Mouse (Mus musculus): ENCODE measurements around the gene Galns.

The Galns gene

DNA sequence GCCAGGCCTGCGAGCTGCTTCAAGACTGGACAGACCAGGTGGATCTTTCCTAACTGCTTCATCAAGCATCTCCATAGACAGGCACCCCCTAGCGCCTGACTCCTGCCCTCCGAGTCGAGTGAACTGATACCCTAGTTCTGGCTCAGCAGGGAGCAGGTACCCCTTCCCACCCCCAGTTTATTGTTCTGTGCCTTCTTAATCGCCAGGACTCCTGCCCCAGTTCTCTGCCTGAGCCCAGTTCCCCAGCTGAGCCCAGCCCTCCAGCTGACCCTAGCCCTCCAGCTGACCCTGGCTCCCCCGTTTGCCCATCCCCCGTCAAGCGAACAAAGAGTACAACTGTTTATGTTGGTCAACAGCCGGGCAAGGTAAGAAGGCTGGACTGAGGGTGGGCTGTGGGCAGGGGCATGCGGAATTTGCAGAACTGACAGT lies 42.4 kb downstream of the Galns start:
- DNase-seq (ENCODE audit: low spot score in 2 of 2): peak; percentile 58 to 69

DNA sequence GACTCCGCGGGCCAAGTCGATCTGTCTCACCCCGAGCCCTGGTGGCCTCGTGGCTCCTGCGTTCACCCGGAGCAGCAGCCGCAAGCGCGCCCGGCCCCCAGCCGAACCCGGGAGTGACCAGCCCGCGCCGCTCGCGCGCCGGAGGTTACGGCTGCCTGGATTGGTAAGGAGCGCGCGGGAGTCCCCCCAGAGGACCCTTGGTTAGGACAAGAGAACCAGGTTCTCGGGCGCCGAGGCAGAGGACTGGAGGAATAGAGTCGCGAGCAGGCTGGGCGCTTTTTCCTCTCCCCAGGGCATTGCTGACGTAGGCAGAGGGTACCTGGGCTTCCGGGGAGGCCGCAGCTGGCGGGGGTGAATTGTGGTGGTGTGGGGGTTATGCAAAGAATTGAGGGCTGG lies 43.2 kb downstream of the Galns start:
- peak in 1 of 2 experiments; percentile 82 for DNase-seq (ENCODE audit: low spot score in 2 of 2)

DNA sequence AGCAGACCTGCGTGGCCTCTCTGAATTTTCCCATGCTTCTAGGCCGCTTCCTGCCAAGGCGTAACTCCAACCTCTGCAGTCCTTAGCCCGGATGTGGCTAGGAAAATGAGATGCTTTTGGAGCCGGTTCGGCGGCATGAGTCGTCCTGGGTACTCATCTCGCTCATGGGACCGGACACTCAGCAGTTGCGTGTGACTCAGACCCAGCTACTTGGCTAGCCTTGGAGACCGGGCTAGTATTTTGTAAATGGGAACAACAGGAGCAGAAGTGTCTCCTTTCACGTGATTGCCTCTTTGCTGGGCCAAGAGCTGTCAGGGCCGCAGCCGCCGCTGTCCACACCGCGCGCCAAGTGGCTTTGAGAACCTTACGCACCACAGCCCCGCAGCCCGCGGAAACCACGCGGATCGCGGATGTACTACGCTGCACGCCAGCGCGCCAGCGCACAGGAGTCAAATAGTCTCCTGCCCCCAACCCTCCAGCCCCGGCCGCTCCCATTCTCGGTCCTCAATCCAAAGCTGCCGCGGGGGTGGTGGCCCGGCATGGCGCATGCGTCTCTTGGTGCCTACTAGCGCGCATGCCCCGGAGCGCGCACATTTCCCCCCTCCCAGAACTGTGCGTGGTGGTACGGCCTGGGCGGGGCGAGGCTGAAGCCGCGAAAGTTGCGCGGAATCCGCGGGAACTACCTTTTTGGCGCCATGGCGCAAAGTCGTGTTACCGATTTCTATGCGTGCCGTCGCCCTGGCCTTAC lies 43.7 kb downstream of the Galns start, which contains the start of gene Cdt1:
Gene Cdt1, plus strand, starts transcription at position 655 of the 748 bp plus-strand sequence.
- DNase-seq (ENCODE audit: low spot score in 2 of 2): peak; percentile 93 to 96

DNA sequence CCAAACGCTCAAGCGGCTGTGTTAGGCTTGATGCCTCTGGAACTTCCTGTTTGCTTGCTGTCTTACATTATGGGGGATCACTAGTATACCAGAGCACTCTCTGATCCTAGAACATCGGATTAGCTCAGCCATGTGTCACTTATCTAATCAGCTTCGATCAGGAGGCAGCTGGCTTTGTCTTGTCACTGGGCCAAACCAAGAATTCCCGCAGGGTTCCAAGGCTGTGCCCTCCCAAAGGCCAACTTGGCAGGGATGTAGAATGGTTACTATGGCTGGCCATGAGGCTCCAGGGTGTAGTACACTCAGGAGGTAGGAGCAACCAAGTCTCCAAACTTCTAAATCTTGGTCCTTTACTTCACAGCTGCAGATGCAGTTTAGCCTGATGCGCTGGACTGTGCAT lies 44.5 kb downstream of the Galns start:
- peak in 1 of 2 experiments; percentile 45 for DNase-seq (ENCODE audit: low spot score in 2 of 2)

DNA sequence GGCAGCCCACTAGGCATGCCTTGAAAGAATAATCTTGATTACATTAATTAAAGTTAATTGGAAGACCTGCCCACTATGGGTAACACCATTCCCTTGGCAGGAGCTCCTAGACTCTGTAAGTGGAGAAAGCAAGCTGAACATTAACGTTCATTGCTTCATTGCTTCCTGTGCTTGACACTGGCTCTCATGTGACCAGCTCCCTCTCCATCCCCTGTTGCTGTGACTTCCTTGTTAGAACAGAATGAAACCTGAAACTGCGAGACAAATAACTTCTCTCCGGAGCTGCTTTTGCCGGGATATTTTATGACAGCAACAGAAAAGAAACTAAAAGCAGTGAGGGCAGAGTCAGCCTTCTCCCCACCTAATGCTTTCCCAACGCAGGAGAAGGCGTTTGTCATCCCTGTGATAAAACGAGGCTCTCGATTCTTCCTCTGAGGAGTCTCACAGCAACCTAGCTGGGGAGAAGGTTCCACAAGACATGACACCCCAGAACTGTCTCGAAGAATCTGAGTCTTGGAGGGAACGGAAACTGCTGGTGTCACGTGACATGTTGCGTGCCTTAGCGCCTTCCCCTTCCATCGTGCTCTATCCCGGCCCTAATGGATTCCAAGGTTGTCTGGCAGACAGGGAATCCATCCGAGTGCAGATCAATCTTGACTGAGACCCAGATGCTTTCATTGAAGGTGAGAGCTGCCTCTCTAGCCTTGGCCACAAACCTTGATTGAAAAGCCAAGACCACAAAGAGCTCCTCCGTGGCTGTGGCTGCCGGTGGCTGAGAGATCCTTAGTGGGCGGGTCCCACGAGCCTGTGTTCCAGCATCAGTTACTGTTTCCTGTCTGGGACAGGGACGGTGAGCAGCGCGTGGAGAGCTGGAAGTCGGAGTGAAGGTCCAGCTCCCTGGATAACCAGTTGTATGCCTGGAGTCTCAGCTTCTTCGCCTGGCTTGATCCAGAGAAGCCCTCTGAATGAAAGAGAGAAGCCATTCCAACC lies 46.6 kb downstream of the Galns start:
- no peak for DNase-seq (ENCODE audit: low spot score in 2 of 2)

DNA sequence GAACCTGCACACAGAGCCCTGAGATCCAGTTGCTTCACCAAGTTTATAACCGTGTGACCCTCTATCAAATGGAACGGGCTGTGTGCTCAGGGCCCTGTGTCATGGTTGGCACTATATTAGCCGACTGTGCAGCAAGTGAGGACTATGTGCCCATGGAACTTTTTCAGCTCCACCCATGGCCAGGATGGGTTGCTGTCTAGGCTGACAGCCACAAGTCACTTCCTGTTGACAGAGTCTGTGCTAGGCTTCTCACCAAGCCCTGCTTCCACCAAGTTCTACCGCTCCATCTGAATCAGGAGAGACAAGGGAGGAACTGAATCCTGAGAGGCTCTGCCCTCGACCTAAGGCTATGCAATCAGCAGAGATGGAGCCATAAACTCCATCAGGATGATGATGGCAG lies 50.1 kb downstream of the Galns start:
- no peak for DNase-seq (ENCODE audit: low spot score in 2 of 2)

DNA sequence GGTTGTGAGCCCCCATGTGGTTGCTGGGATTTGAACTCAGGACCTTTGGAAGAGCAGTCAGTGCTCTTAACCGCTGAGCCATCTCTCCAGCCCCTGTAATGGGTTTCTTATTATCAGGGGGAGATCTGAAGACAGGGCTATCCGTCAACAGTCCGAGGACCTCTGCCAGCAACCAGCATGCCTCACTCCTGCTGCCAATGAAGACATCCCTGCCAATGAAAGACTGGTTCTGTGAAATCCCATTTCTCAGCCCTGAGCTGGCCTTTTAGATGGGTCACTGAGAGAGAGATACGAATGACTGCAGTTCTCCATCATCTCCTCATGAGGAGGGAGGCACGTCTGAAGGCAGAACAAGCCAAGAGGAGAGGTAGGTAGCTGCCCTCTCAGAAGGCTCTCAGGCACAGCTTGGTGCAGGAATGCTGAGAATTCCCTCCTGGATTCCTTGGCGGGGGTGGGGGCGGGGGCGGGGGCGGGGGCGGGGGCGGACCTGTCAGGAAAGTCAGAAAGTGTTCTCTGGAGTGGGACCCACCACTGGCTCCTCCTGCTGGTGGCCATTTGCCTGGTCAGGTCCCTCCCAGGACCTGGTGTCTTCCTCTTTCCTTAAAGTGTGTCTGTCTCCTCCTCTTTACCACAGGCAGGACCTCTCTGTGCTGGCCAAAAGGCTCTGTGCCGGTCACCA lies 52.5 kb downstream of the Galns start:
- no peak for DNase-seq (ENCODE audit: low spot score in 2 of 2)

DNA sequence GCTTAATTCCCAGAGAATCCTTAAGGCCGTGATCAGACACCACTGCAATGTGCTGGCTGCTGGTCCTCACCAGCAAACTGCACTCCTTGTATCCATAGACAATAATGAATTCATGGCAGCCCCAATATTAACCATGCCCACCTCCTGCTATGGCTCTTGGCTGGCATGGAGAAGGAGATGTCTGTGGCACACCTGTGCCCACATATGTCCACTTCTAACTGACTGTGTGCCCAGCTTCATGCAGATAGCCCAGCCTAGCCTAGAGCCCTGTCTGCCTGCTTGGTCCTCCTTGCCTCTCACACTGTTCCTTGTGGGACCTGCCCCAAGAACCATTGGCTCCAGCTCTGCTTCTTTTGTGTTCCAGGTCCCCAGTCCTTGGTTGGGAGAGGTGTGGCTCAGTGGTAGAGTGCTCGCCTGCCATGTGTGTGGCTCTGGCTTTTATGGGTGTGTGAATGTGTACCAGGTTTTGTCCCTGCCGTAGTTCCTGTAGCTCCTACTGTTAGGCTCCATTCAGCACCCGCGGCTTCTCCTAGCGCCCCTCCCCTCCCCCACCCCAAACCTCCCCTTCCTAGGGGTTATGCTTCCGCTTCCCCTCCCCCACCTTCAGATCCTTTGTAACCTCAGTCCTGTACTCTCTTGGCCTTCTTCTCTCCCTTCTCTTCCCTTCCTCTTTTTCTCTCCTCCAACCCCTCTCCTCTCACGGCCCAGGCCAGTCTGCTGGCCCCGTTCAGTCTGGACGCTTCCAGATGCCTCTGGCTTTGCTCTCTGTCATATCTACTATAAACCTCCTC lies 53.8 kb downstream of the Galns start:
- DNase-seq (ENCODE audit: low spot score in 2 of 2): no peak

DNA sequence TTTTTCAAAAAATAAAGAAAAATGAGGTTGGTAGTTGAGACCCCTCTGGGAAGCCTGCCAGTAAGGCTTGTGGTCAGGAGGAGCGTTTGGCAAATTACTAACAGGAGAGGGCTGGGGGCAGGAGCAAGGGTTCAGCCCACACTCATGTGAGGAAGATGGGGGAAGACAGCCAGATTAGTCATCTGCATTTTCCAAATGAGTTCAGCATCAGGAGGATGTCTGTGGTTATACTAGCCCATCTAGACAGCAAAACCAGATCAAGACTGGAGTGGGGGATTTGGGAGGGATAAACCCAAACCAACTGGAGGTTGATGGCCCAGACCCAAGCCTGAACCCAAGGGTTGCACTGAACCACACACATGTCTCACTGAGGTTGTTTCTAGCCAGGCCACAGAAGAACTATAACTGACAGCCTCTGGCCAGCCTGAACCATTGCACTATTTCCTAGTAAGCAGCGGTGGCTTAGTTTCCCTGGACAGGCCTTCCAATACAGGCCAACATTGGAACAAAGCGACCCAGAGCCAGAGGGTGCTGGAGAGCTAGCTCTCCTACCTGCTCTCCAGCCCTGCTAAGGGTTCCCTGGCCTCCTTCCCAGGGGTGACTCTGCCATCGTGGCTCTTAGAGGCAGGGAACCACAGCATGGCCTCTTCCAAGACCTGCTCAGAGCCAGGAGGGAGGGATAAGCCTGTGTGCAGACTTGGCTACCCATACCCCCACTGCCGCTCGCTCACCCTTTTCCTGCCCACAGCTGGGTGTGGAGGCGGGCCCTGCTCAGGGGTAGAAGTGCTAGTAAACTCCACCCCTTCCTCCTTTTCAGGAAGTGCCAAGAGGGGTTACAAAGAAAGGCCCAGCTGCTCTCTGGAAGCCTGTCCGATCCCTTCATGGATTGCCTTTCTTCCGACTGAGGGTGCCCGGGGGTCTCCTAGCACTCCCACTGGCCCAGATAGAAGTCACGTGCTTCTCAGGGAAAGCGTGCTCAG lies 54.9 kb downstream of the Galns start:
- peak; percentile 60 to 79 for DNase-seq (ENCODE audit: low spot score in 2 of 2)

DNA sequence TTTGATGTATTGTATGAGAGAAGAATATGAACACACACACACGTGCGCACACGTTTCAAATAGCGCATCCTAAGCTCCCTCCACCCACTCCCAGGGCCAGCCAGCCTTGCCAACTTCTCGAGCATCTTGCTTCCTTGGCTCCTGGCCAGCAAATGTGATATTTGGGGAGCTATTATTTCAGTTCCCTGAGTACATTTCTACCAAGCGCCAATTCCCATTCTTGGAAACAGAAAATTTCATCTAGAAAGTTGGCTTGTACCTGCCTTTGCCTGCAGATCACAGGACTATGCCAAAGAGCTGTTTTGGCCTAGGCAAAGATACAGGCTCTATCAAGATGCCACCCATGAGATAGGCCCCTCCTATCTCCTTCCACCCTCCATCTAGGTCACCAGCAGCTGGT lies 56.5 kb downstream of the Galns start:
- no peak for DNase-seq (ENCODE audit: low spot score in 2 of 2)

DNA sequence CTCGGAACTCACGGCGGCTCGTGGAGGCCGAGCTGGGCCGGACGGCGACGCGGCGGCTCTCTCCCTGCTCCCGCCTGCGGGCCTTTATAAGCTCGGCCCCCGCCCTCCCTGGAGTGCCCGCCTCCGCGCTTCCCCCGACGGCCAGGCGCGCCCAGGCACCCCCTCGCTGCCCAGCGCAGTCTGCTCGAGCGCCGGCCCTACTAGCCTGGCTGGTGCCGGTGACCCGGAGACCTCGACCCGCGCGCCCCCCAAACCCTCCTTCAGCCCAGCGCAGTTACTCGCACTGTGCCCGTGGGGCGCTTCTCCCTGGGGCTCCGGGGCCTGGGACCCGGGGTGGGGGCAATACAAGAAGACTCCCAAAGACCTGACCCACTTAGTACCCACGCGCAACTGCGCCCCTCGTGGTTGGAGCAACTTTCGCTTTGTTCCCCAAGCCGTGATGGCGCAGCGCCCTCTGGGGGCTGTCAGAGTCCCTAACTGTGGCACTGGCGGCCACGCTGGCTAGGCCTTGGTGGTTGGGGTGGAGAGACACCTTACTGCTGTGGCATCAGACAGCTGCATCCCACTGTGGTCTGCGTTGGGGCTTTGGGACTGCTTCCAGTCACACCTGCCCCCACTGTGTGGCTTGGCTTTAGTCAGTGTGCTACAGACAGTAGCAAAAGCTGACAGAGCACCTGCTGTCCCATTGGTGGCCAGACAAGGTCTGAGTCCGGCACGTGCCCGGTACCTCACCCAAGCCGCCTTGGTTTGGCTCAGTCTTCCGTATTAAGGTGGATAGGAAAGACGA lies 59.8 kb downstream of the Galns start, which contains the start of gene Piezo1:
Gene Piezo1, minus strand, starts transcription at position 65 of the 787 bp plus-strand sequence.
- DNase-seq (ENCODE audit: low spot score in 2 of 2): peak; percentile 97

DNA sequence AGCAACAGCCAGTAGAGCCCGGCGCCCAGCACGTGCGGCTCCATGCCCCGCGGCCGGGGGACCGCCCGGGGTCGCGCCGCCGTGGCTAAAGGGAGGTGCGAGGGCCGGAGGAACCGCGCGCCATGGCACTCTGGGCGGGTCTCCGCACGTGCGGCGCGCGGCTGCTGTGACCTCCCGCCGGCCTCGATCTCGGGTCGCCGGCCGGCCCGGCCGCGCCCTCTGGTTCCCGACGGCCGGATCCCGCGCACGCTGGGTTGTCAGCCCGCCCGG lies 60.3 kb downstream of the Galns start:
- no peak for DNase-seq (ENCODE audit: low spot score in 2 of 2)

DNA sequence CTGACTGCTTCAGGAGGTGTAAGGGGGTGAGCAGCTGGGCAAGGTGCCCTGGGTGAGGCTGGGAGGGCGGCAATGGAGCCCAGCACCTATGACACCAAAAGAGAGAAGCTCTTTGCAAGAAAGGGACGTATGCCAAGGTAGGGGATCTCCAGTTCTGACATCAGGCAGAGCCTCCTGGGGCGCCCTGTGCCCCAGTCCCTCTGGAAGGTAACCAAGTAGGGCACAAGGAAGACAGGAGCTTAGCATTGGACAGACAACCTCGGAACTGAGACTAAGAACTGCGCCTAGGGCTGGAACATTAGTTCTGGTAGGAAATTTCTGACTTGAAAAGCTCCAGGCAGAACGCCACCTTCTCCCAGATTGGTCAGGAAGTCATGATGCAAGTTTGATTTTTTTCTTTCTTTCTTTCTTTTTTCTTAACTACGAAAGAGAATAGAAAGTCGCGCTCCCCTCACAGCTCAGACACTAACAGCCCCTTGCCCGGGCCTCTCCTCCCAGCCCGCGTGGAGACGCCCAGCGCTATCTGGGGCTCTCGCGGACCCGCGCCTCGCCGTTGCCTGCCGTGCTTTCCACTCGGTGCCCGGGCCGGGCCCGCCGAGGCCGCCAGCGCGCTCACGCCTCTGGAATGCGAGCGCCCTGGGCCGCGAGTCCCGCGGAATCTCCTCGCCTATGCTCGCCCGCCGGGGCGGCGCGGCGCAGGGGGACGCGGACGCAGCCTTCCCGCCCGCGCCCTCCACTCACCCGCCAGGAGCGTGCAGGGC lies 60.8 kb downstream of the Galns start:
- DNase-seq (ENCODE audit: low spot score in 2 of 2): peak; percentile 59 to 69

DNA sequence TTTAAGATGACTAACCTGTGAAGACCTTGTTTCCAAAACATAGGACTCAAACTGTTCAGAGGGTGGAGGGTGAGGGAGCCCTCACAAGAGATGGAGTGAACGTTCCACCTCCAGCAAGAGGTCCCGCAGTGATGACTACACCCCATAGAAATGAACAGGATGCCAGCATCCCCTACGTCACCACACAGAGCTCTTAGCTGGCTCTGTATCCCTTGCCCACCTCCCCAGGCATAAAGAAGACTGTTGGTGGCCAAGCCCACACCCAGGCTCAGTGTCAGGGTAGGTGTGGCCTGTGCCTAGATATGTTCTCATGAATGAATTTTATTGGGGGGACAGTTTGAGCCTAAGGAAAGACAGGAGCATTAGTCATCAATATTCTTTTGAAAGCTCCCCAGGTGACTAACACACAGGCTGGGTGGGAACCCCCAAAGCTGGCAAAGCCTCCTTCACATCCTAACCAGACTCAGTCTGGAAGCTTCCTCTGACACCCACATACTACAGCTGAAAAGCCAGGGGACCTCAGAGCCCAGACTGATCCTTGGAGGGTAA lies 62.3 kb downstream of the Galns start:
- DNase-seq (ENCODE audit: low spot score in 2 of 2): no peak

DNA sequence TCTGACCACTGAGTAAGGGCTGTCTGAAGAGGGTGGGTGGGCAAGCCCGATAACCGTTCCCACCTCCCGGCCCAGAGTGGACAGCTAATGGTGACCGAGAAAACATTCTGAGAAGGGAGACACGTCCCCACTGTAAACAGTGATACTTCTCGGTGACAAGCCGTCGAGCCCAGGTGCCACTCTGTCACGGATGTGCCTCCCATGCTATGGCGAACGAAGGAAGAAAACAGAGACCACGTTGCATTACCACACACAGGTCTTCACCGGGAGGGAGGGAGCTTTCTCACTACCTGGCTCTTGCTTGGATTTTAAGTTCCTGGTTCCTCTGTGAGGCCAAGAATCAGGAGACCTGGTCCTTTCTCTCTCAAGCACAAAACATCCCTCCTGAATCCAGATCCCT lies 62.9 kb downstream of the Galns start:
- peak in 1 of 2 experiments; percentile 46 for DNase-seq (ENCODE audit: low spot score in 2 of 2)

DNA sequence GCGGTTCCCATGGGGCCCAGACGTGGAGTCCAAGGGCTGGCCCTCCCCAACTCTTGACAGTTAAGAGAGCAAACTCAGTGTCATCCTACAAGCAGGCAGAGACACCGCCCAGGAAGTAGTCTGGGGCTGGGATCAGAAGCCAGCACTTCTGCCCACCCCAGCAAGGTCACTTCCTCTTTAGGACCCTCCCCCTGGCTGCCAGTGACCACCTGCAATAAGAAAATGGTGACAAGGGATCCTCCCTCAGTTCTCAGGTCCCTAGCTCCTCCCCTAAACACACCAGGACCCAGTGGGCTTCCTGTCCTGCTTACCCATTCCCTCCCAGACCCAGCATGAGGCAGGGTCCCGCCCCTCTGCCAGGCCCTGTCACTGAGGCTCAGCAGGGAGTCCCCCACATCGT lies 63.4 kb downstream of the Galns start:
- peak; percentile 64 to 80 for DNase-seq (ENCODE audit: low spot score in 2 of 2)

DNA sequence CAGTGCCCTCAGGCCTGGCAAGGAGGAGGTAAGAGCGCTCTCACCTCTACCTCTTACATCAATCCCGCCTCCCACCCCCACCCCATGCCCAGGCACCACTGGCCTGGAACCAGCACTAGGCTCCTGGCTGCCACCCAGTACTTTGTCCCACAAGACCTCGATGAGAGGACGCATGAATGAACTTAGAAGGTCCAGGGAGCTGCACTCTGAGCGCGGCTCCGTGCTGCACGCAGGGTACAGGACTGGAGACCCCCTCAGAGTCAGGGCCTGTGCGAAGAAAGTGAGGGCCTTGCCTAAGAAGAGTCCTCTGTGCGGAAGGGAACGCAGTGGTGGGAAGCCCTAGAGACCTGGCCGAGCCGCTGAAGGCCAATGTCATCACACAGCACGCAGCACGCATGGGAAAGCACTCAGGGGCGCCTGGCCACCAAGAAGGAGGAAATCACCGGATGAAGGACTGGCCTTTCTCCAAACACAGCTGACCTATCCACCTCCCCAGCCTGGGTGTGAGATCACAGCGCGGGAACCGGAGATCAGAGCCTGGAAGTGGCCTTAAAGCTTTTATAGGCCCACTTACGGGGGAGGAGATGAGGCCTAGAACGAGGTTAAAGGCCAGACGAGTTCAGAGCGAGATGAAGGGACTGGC lies 64.3 kb downstream of the Galns start:
- DNase-seq (ENCODE audit: low spot score in 2 of 2): peak in 1 of 2 experiments; percentile 54
